Mouse (Mus musculus): ENCODE results near the gene Olfr548-ps1.

Olfr548-ps1 gene

GRCm38 (mm10) chr7:102575998-102576397 is 35.3 kb downstream of the Olfr548-ps1 start:
- DNase-seq: no peak

GRCm38 (mm10) chr7:102591786-102592185 is 51.1 kb downstream of the Olfr548-ps1 start, which contains the start of gene Olfr551:
Gene Olfr551, minus strand, starts transcription at chr7:102591886.
- no peak for DNase-seq

All from right cerebral cortex, adult 18-20 months (tissue).